Mouse (Mus musculus): Measurements from ENCODE around the gene Zfp692.

Zfp692 gene

GRCm38 (mm10) chr11:58314069-58314468 lies 7.2 kb downstream of the Zfp692 start:
- no peak for DNase-seq

- no peak for DNase-seq
Observed at GRCm38 (mm10) chr11:58315536-58316168, 8.8 kb downstream of the Zfp692 start.

DNA sequence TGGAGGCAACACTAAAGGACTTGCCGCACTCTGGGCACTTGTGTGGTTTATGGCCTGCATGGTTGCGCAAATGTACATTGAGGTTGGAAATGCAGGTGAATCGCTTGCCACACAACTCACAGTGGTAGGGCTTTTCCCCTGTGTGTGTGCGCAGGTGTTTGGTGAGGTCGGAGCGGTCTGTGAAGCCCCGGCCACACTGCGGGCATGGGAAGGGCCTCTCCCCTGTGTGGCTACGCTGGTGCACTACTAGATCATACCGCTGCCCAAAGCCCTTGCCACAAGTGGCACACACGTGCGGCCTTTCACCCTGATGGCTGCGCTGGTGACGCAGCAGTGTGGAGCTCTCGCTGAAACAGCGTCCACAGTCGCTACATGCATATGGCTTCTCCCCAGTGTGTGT lies 9.5 kb downstream of the Zfp692 start:
- DNase-seq: no peak

DNA sequence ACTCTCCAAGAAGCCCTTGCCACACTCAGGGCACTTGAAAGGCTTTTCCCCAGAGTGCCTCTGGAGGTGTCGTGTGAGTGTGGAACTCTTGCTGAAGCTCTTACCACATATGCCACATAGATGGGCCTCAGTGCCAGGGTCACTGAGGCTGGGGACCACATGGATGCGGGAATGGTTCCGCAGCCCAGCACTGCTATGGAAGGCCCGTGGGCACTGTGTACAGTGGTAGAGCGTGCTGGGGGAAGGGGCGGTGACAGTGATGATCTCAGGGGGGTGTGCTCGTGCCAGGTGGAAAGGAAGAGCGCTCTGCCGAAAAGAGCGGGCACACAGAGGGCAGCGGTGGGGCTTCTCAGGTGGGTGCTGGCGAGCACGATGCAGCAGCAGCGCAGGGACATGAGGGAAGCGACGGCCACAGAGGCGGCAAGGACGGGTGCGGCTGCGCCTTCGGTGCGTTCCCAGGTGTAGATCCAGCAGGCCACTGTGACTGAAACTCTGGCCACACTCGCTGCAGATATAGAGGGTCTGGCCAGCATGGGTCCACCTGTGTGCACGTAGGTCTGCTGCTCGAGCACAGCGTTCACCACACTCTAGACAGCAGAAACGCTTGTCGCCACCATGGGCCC lies 10.0 kb downstream of the Zfp692 start:
- DNase-seq: no peak

- peak; percentile 98 for DNase-seq
Observed at GRCm38 (mm10) chr11:58322824-58323569, 16.1 kb downstream of the Zfp692 start.

GRCm38 (mm10) chr11:58323570-58324340 lies 16.9 kb downstream of the Zfp692 start:
- no peak for DNase-seq

DNA sequence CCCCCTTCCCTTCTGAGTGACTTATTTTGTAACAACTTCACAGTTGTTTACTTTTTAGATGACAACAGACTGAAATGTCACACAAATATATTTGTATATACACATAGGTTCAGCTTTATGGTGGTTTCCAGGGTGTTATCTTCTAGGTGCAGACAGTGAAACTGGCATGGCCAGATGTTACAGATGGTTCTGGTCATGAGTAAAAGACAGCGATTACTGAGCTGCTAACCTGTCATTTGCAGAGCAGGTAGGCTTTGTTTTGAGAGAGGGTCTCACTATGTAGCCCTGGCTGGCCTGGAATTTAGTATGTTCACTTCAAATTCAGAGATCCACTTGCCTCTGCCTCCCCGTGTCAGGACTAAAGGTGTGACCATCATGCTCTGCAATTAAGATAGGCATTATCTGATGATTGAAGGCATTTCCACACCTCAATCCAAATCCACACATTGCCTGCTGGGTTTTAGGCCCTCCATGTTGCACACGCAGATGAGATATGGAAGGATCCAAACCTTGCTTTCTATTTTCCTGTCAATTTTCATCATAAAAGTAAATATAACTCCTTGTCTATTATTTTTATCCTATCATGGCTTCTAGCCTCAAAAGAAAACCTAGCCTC lies 17.9 kb downstream of the Zfp692 start:
- DNase-seq: no peak

DNA sequence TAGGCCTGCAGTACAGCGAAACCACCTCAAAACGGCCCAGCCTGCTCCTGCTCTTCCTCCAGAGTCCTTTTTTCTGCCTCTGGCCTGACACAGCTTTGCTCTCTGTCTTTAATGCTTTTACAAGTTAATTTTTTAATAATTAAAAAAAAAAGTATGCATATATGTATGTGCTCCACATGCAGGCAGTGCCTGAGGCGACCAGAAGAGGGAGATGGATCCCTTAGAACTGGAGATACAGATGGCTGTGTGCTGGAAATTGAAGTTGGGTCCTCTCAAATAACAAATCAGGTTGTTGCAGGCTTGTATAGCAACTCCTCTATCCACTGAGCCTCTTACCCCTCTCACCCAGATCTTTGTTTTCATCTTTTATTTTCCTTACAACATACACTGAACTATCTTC lies 19.9 kb downstream of the Zfp692 start:
- DNase-seq: no peak

DNA sequence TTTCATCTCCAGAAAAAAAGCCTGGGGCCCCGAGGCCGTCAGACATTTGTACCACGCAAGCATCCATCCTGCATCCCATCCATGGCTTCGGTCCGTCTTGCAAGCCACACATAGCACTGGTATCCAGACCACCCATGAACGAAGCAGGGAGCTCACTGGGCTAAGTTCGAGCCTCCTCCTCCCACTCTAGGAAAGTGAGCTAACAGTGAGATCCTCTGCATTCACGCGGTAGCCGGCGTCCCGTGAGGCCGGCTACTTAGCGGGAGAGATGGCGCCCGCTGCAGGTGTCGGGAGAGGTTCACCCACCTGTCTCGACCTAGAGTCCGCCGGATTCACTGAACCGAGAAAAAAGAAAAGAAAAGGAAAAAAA lies 23.0 kb downstream of the Zfp692 start:
- DNase-seq: no peak

DNA sequence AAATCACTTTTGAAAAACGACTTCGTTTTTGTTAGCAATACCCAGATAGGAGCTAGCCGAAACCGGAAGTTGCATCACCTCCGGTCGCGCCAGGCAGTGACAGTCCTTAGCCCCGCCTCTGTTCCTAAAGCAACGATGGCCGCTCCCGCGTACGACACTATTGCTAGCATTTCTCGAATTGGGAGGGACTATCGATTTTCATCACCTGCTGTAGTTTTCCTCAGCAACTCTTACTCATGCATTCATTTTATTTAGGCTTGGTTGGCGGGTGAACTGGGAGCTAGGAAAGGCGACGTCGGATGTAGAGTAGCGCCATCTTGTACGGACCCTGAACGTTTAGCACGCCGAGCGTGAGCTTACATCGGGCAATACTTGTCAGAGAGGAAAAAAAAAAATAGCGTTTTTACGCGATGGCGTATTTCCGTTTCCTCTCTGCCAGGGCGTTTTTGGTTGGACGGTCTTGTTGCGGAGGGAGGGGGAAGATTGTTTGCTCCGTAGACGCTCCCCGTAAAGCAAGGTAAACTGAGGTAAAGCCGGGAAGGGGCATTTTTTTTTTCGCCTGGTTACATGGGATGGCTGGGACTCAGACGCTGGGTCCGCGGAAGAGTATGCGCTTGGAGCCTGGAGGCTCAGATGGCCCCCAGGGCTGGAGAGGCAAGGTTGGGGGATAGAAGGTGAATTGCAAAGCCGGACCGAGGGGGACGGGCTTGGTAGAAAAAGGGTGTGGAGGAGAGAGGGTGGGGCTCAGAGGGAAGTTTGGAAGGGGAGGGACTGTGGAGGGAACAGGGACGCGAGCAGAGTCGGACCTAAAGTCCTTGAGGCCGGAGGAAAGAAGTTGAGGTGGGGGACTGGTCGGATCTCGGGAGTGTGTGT lies 23.6 kb downstream of the Zfp692 start, which contains the start of the genes Zfp672 and Sh3bp5l:
Gene Zfp672, minus strand, starts transcription at position 64 of the 873 bp plus-strand sequence.
Gene Sh3bp5l, plus strand, starts transcription at position 449 of the 873 bp plus-strand sequence.
- DNase-seq: peak; percentile 90

DNA sequence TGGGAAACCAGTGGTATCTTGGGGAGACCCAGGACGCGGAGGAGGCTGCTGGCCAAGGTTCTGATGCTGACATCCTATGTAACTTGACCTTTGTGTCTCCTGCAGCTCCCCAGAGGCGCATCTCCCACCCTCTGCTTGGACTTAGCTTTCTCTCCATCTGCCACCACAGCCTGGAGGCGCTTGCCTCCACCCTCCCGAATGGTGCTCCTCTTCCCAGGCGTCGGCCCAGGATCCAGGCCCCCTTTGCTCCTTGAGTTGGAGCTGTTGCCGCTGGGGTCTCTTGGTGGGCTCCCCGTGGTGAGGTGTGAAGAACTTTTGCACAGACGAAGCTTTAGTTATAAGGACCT lies 24.3 kb downstream of the Zfp692 start:
- no peak for DNase-seq

- peak; percentile 19 for DNase-seq
Observed at GRCm38 (mm10) chr11:58331546-58331945, 24.7 kb downstream of the Zfp692 start.

DNA sequence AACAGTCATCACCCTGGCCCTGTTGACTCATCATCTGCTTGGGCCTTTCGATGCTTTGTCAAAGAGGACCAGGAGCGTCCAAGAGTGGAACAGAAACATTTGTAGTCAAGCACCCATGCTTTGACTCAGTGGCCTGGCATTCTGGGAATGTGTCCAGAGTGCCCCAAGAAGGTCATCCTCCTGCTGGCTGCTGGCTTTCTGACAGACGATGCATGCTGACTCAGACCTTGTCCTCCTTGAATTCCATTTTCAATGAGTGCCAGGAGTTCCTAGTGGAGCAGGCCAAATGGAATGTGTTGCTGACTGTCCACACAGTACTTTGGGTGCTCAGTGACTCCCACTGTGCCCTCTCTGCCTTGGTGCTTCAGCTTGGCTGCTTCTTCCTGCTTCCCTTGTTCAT lies 27.9 kb downstream of the Zfp692 start:
- no peak for DNase-seq

GRCm38 (mm10) chr11:58346745-58347144 lies 39.9 kb downstream of the Zfp692 start:
- no peak for DNase-seq

- peak; percentile 17 for DNase-seq
Observed at GRCm38 (mm10) chr11:58350628-58351027, 43.8 kb downstream of the Zfp692 start.

DNA sequence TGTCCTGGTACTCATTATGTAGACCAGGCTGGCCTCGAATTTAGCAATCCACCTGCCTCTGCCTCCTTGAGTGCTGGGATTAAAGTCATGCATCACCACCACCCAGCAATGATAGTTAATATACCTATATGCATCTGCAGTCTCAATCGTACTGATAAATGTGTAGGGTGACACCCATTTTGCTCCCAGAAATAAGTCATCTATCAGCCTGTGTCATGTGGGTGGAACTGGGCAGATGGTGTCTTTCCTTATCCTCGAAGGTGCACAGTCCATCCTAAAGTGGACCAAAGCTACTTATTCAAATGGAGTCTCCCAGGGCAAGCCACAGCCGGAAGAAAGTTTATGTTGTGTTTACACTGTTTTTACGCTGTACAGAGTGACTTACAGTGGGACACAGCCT lies 44.3 kb downstream of the Zfp692 start:
- no peak for DNase-seq

DNA sequence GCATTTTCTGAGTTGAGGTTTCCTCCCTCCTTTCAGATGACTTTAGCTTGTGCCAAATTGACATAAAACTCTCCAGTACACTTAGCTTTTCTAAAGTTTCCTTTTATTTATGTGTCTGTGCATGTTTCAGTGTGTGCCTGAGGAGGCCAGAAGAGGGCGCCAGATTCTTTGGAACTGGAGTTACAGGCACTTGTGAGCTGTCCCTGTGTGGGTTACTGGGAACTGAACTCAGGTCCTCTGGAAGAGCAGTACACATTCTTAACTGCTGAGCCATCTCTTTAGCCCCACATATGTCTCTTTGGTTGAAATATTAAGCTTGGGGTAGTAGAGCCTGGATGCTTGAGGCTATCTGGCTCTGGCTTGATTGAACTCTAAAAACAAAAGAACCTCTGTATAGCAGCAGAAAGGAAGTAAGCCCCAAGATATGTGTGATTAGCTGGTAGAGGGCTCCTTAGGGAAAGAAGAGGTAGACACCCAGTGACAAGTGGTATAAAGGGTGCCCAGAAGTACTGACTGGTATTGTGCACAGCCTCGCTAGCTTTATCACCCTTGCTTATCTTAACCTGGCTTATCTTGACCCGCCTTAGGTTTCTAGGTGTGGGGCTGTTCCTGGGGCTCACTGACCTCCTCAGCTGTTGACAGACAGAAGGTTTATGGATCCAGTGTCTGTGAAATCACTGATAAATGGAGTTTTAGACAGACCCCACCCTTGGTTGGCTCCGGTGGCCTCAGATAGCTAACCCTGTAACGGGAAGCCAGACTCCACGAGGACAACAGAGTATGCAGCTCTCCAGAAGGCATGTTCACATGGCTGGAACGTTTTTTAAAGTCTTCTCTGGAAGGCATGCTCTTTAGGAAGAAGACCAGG lies 46.0 kb downstream of the Zfp692 start:
- DNase-seq: peak; percentile 9

- no peak for DNase-seq
Observed at GRCm38 (mm10) chr11:58353709-58354108, 46.8 kb downstream of the Zfp692 start.

DNA sequence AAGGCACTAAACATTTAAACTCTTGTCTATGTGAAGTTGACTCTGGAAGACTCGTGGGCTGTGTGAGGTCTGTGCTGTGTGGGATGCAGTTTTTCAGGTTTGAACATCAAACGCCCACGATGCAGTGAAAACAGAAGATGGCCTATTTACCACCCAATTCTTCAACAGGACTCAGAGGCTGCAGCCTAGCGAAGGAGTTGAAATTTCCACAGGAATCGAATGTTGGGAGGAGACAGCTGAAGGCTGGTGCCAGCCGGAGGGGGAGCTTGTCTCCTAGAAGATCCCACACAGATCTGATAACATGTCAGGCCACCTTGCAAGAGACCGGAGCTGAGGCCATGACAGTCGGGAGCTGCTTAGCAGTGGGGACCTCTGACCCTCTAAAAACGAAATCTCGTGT lies 47.6 kb downstream of the Zfp692 start:
- DNase-seq: no peak

- DNase-seq: no peak
Observed at GRCm38 (mm10) chr11:58354927-58355326, 48.1 kb downstream of the Zfp692 start.

- DNase-seq: no peak
Observed at GRCm38 (mm10) chr11:58357042-58357441, 50.2 kb downstream of the Zfp692 start.
